Mouse (Mus musculus): Measurements from ENCODE around the gene Wipi1. TPM values are rescaled to one million over a fixed set of nuclear protein-coding genes. Genes with fewer than 3 reads are reported as not detected.

The Wipi1 gene
- polyA plus RNA-seq, 1 experiment, result 6.7 TPM

- no peak overlapping the region for H3K27ac ChIP-seq (ENCODE audit: insufficient read depth, low read depth, low read length)
- H3K4me1 ChIP-seq (ENCODE audit: control insufficient read depth, insufficient read depth, insufficient read length, low read length), result peaks cover 17% of the 10 kb centered on the region; the same call in 1 of the 2 replicates
- H3K36me3 ChIP-seq (ENCODE audit: control insufficient read depth, insufficient read depth, low read length), result no peaks in the 10 kb centered on the region
- 46% methylated on average over 7 of the region's 7 CpGs for WGBS
- TF ChIP-seq CTCF (IDR thresholded peaks at IDR 0.05; ENCODE audit: extremely low read depth, insufficient read length, insufficient replicate concordance, low read depth, low read length) (no peak), POLR2A (IDR thresholded peaks at IDR 0.05; ENCODE audit: low read depth, low read length) (no peak)
- H3K27me3 ChIP-seq (ENCODE audit: control insufficient read depth, insufficient read depth, low read length), result no peaks in the 10 kb centered on the region
- H3K4me3 ChIP-seq (ENCODE audit: low read depth, low read length), result no peak overlapping the region
Measured at GRCm38 (mm10) chr11:109544432-109544831, 67.3 kb downstream of the Wipi1 start.

- TF ChIP-seq POLR2A (IDR thresholded peaks at IDR 0.05; ENCODE audit: low read depth, low read length) (no peak), CTCF (IDR thresholded peaks at IDR 0.05; ENCODE audit: extremely low read depth, insufficient read length, insufficient replicate concordance, low read depth, low read length) (no peak)
- Histone ChIP-seq H3K4me3 (ENCODE audit: low read depth, low read length) (no peak overlapping the region), H3K36me3 (ENCODE audit: control insufficient read depth, insufficient read depth, low read length) (no peaks in the 10 kb centered on the region), H3K4me1 (ENCODE audit: control insufficient read depth, insufficient read depth, insufficient read length, low read length) (peaks cover 15% of the 10 kb centered on the region; the same call in 1 of the 2 replicates), H3K27ac (ENCODE audit: insufficient read depth, low read depth, low read length) (no peak overlapping the region), H3K27me3 (ENCODE audit: control insufficient read depth, insufficient read depth, low read length) (no peaks in the 10 kb centered on the region)
- 62% methylated on average over 9 of the region's 9 CpGs for WGBS
Measured at GRCm38 (mm10) chr11:109543466-109543865, 68.3 kb downstream of the Wipi1 start.

GRCm38 (mm10) chr11:109539290-109539689 is 72.5 kb downstream of the Wipi1 start:
- H3K4me3 ChIP-seq (ENCODE audit: low read depth, low read length), result no peak overlapping the region
- peaks cover 5% of the 10 kb centered on the region; the same call in 1 of the 2 replicates for H3K4me1 ChIP-seq (ENCODE audit: control insufficient read depth, insufficient read depth, insufficient read length, low read length)
- no peak overlapping the region for H3K27ac ChIP-seq (ENCODE audit: insufficient read depth, low read depth, low read length)
- no peaks in the 10 kb centered on the region for H3K27me3 ChIP-seq (ENCODE audit: control insufficient read depth, insufficient read depth, low read length)
- 83% methylated on average over 6 of the region's 6 CpGs for WGBS
- H3K36me3 ChIP-seq (ENCODE audit: control insufficient read depth, insufficient read depth, low read length), result no peaks in the 10 kb centered on the region
- TF ChIP-seq POLR2A (IDR thresholded peaks at IDR 0.05; ENCODE audit: low read depth, low read length) (no peak), CTCF (IDR thresholded peaks at IDR 0.05; ENCODE audit: extremely low read depth, insufficient read length, insufficient replicate concordance, low read depth, low read length) (no peak)

GRCm38 (mm10) chr11:109536939-109537338 is 74.8 kb downstream of the Wipi1 start:
- H3K36me3 ChIP-seq (ENCODE audit: control insufficient read depth, insufficient read depth, low read length), result no peaks in the 10 kb centered on the region
- H3K27ac ChIP-seq (ENCODE audit: insufficient read depth, low read depth, low read length), result no peak overlapping the region
- no peak overlapping the region for H3K4me3 ChIP-seq (ENCODE audit: low read depth, low read length)
- WGBS, result 79% methylated on average over 5 of the region's 5 CpGs
- no peaks in the 10 kb centered on the region for H3K4me1 ChIP-seq (ENCODE audit: control insufficient read depth, insufficient read depth, insufficient read length, low read length)
- no peak for TF ChIP-seq CTCF (IDR thresholded peaks at IDR 0.05; ENCODE audit: extremely low read depth, insufficient read length, insufficient replicate concordance, low read depth, low read length)
- no peak for TF ChIP-seq POLR2A (IDR thresholded peaks at IDR 0.05; ENCODE audit: low read depth, low read length)
- H3K27me3 ChIP-seq (ENCODE audit: control insufficient read depth, insufficient read depth, low read length), result no peaks in the 10 kb centered on the region

- H3K27me3 ChIP-seq (ENCODE audit: control insufficient read depth, insufficient read depth, low read length), result no peaks in the 10 kb centered on the region
- no peaks in the 10 kb centered on the region for H3K36me3 ChIP-seq (ENCODE audit: control insufficient read depth, insufficient read depth, low read length)
- H3K4me1 ChIP-seq (ENCODE audit: control insufficient read depth, insufficient read depth, insufficient read length, low read length), result no peaks in the 10 kb centered on the region
- TF ChIP-seq CTCF (IDR thresholded peaks at IDR 0.05; ENCODE audit: extremely low read depth, insufficient read length, insufficient replicate concordance, low read depth, low read length), result no peak
- TF ChIP-seq POLR2A (IDR thresholded peaks at IDR 0.05; ENCODE audit: low read depth, low read length), result no peak
- WGBS, result 86% methylated on average over 6 of the region's 6 CpGs
- no peak overlapping the region for H3K27ac ChIP-seq (ENCODE audit: insufficient read depth, low read depth, low read length)
- H3K4me3 ChIP-seq (ENCODE audit: low read depth, low read length), result no peak overlapping the region
Measured at GRCm38 (mm10) chr11:109535966-109536365, 75.8 kb downstream of the Wipi1 start.

GRCm38 (mm10) chr11:109530030-109530429 is 81.7 kb downstream of the Wipi1 start:
- Histone ChIP-seq H3K27ac (ENCODE audit: insufficient read depth, low read depth, low read length) (no peak overlapping the region), H3K4me3 (ENCODE audit: low read depth, low read length) (no peak overlapping the region), H3K4me1 (ENCODE audit: control insufficient read depth, insufficient read depth, insufficient read length, low read length) (no peaks in the 10 kb centered on the region), H3K27me3 (ENCODE audit: control insufficient read depth, insufficient read depth, low read length) (no peaks in the 10 kb centered on the region), H3K36me3 (ENCODE audit: control insufficient read depth, insufficient read depth, low read length) (no peaks in the 10 kb centered on the region)
- no peak for TF ChIP-seq CTCF (IDR thresholded peaks at IDR 0.05; ENCODE audit: extremely low read depth, insufficient read length, insufficient replicate concordance, low read depth, low read length)
- no peak for TF ChIP-seq POLR2A (IDR thresholded peaks at IDR 0.05; ENCODE audit: low read depth, low read length)
- WGBS, result 82% methylated on average over 4 of the region's 4 CpGs

GRCm38 (mm10) chr11:109525571-109525970 is 86.2 kb downstream of the Wipi1 start:
- H3K4me3 ChIP-seq (ENCODE audit: low read depth, low read length), result no peak overlapping the region
- WGBS, result 83% methylated on average over 4 of the region's 4 CpGs
- no peaks in the 10 kb centered on the region for H3K36me3 ChIP-seq (ENCODE audit: control insufficient read depth, insufficient read depth, low read length)
- no peak for TF ChIP-seq POLR2A (IDR thresholded peaks at IDR 0.05; ENCODE audit: low read depth, low read length)
- TF ChIP-seq CTCF (IDR thresholded peaks at IDR 0.05; ENCODE audit: extremely low read depth, insufficient read length, insufficient replicate concordance, low read depth, low read length), result no peak
- H3K4me1 ChIP-seq (ENCODE audit: control insufficient read depth, insufficient read depth, insufficient read length, low read length), result no peaks in the 10 kb centered on the region
- H3K27ac ChIP-seq (ENCODE audit: insufficient read depth, low read depth, low read length), result no peak overlapping the region
- no peaks in the 10 kb centered on the region for H3K27me3 ChIP-seq (ENCODE audit: control insufficient read depth, insufficient read depth, low read length)
